Mouse (Mus musculus): ENCODE measurements around the gene Iqsec1.
A peak's percentile ranks its signal among the peaks of the same experiment; 100 is the strongest.

Gene Iqsec1

DNA sequence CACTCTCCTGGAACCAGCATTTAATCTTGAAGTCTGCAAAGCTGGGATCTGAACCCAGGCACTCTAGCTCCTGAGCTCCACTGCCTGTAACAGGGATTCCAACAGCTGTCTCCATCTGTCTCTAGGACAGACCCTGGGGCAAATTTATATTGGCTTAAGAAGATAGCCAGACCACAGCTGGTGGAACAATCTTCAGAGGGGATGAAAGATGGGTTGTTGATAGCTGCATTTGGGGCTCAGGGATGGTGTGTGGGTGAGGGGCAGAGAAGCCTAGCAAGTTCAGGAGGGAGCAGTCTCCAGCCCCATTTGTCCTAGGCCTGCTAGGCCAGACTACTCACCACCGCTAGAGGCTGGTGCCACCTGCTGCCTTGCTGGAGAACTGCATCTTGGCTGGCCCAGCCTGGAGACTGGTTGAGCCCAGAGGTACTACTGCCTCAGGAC is 260.0 kb downstream of the Iqsec1 start:
- peak; percentile 79 for DNase-seq (ENCODE audit: low read depth, low spot score)

- no peak for DNase-seq (ENCODE audit: low read depth, low spot score)
These were observed 260.7 kb downstream of the Iqsec1 start for GRCm38 (mm10) chr6:90727826-90728225.

GRCm38 (mm10) chr6:90726711-90727122 is 261.8 kb downstream of the Iqsec1 start:
- no peak for DNase-seq (ENCODE audit: low read depth, low spot score)

DNA sequence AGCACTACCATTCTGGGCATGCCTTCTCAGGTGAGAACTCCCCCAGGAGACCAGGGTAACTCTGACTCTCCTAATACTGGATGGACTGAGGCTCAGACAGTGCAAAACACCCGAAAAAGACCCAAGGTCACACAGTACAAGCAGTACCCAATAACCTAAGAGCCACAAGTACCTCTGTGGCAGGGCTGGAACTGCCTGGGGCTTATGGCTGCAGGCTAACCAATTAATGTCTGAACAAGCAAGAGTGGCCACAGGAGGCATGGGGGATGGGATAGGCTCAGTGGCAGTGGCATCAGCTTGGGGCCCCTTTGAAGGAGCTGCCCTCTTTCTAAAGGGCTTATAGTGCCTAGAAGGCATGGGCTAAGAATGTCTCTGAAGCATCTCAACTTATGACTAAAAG is 263.0 kb downstream of the Iqsec1 start:
- no peak for DNase-seq (ENCODE audit: low read depth, low spot score)

DNA sequence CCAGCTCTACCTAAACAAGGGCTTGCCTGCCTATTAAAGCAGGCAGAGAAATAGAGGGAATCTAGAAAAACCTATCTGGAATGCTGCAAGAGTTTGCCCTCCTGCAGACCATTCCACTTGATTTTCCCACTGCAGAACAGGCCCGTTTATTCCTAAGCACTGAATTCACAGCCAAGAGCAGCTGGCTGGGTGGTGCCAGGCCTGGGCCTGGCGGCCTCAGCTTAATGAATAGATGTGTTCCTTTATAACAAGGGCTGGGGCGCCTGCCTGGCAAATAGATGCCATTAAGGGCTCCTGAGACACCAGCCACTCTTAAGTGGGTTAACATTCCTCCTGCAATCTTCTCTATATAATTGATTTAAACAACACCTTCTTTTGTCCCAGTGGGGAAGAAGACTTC is 265.5 kb downstream of the Iqsec1 start:
- DNase-seq (ENCODE audit: low read depth, low spot score), result no peak

DNA sequence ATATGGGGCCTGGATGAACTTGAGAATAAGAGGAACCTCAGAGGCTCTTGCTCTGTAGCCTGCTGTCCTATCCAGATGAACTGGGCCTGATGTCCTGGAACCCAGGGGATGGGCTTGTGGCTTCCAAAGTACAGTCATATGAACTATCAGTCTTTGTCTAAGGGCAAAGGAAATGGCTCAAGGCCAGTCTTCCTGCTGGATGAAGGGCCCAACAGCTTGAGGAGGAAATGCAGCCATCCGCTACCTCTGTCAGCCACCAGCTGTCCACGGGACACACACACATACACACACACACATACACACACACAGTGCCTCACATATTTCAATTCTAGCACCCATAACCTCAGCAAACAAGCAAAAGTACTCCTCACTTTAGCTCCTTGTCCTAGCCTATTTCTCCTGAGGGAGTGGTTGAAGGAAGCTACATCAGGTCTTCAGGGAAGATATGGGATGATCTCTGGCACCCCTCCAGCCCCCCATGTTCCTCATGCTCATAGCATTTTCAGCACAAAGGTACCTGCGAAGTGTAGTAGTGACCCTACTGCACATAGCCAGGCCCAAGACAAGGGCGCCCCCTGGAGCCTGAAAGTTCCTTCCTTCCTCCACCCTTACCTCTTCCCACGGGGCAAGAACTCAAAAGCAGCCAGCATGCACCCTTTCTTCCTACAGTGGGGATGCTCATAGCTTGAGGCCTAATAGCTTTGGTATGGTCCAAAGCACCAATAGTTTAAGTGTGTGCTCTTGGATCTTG is 267.3 kb downstream of the Iqsec1 start:
- DNase-seq (ENCODE audit: low read depth, low spot score), result no peak

DNA sequence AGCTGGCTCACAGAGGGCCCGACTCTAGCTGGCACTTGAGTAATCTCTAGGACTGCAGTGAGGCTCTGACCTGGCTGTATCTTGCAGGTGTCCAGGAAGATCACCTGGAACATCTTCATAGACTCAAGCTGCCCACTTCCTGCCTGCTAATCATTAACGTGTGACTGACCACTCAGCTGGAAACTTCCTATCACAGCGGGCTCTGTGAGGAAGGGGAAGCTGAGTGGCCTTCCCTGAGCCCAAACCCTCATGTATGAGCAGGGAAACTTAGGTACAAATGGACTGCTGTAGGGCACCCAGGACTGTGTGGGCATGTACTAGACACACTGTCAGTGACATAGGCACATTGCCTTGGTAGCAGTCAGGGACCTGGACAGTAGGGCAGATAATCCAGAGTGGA is 268.3 kb downstream of the Iqsec1 start:
- no peak for DNase-seq (ENCODE audit: low read depth, low spot score)

GRCm38 (mm10) chr6:90719402-90719801 is 269.1 kb downstream of the Iqsec1 start:
- no peak for DNase-seq (ENCODE audit: low read depth, low spot score)

DNA sequence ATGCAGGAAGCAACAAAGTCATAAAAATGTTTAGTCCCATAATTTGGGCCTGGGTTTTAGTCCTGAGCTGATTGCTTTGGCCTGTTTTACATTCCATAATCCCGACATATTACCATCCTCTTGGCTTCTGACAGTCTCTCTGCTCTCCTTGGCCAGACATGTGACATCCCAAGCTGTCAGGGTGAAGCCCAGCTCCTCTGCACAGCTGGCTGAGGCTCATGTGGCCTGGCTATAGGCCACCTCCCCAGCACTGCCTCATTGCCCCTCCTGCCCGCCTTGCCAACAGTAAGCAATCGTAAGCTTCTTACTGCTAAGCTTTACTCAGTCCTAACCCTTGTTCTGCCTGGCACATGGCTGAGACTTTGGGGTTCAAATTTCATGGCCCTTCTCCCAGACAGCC is 270.0 kb downstream of the Iqsec1 start:
- DNase-seq (ENCODE audit: low read depth, low spot score), result no peak

DNA sequence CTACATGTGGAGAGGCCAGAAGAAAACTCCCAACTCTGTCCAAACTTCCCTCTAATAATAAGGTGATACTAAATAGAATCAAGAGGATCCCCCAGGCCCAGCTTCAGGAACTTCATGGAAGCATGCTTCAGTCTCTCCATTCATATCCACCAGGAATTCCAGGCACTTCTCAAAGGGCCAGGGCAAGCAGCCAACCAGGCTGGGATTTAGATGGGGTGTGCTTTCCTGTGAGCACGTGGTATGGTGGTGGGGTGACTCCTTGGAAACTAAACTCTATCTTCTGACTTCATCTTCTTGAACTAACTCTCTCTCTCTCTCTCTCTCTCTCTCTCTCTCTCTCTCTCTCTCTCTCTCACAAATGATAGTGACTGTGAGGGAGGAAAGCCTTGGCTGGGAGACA is 270.8 kb downstream of the Iqsec1 start:
- DNase-seq (ENCODE audit: low read depth, low spot score), result no peak

DNA sequence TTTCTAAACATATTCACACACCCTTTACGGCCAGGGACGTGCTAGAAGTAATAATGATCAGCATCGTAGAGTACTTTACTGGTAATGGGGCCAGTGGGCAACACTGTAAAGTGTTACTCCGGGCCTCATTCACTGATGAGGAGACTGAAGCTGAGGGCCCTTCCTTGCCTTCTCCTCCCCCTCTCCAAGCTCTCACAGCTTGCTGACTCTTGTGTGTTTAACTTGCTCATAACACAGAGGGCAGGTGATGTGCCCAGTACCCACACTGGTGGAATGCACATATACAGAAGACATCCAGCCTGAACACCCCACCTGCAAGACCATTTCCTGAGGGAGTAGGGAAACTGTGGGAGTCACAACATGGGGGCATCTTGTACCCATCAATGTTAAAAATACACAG is 271.6 kb downstream of the Iqsec1 start:
- DNase-seq (ENCODE audit: low read depth, low spot score), result no peak

DNA sequence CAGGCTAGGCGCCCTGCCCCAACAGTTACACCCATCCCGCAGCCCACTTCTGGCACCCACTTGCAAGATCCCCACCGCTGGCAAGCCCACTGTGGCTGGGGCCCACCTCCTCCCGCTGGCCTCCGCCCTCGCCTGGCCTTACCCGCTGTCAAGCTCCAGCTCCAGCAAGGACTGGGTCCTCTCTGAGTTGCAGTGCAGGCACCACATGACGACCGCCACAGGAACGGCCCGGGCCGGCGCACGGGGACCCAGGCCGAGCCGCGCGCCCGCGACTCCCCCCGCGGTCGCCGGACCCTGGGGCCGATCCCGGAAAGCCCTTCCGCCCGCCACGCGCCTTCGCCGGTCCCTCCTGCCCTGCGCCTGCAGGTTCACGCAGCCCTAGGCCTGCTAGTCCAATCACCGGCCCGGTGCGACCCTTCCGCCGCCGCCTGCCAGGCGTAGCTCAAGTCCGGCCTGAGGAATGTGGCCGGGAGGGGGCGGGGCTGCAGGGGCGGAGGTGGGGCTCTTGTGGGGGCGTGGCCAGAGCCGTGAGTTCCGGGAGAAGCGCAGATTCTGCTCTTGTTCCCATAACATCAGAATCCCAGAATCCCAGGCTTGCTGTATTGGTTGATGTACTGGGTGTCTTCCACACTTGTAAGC is 272.3 kb downstream of the Iqsec1 start:
- DNase-seq (ENCODE audit: low read depth, low spot score), result peak; percentile 92

- DNase-seq (ENCODE audit: low read depth, low spot score), result no peak
These were observed 273.1 kb downstream of the Iqsec1 start for GRCm38 (mm10) chr6:90715245-90715905.

DNA sequence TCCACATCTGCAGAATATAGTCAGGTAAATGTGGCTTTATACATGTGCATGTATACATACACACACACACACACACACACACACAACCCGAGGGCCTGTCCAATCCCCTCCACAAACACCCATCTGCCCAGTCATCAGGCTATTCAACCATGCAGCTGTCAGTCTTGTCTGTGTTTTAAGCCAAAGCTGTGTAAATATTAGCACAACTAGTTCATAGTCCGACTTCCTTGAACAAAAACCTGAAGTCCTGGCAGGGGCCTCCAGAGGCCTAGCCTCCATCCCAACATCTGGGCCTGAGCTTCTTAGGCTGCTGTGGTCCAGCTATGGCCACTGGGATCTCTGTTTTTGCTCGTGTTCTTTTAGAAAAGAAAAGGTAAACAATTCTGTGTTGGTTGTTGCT is 274.8 kb downstream of the Iqsec1 start:
- no peak for DNase-seq (ENCODE audit: low read depth, low spot score)

- DNase-seq (ENCODE audit: low read depth, low spot score), result no peak
These were observed 275.7 kb downstream of the Iqsec1 start for GRCm38 (mm10) chr6:90712486-90713480.

- no peak for DNase-seq (ENCODE audit: low read depth, low spot score)
These were observed 276.4 kb downstream of the Iqsec1 start for GRCm38 (mm10) chr6:90712063-90712462.

GRCm38 (mm10) chr6:90711476-90712035 is 276.9 kb downstream of the Iqsec1 start:
- DNase-seq (ENCODE audit: low read depth, low spot score), result no peak

DNA sequence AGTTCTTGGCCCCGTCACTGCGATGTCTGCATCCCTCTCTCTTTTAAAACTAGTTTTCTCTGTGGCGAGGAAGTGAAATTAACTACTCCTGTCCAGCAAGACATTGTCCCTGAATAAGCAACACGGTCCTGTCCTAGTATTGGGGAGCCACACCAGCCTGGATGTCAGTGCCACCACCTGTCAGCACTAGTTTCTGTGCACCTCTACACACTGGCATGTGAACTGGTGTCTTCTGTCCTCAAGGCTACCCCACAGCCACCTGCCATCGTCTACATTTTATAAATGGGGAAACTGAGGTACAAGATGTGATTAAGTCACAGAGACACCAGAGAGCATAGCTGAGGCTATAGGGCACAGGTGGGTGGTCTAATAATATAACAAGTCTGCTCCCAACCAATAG is 277.7 kb downstream of the Iqsec1 start:
- no peak for DNase-seq (ENCODE audit: low read depth, low spot score)

- no peak for DNase-seq (ENCODE audit: low read depth, low spot score)
These were observed 278.3 kb downstream of the Iqsec1 start for GRCm38 (mm10) chr6:90709929-90710777.

DNA sequence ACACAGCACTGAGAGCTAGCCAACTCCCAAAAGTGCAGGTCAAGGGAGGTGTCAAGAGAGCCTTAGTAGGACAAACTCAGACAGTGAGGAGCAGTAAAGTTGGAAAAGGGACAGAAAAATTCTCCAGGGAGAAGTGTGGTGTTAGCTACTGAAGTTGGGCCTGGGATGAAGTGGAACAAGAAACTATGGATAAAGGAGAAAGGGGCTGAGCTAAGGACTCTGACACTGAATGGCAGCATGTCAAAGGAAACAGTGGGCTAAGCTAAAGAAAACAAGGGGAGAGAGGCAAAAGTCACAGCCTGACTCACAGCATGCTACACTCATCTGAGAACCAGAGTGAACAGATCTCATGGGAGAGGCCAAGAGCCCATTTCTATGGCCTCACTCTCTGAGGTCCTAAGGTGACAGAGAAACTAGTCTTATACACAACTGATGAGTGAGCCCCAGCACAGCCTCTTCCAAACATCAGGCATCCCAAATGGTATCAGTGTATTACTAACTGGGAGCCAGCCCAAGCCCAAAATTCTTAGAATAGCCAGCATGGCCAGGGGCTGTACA is 280.3 kb downstream of the Iqsec1 start:
- no peak for DNase-seq (ENCODE audit: low read depth, low spot score)

Measured in mesoderm, embryonic 11.5 days (tissue).